Mouse (Mus musculus): ENCODE data around the gene Map2k7. TPM values are rescaled to one million over a fixed set of nuclear protein-coding genes. Genes with fewer than 3 reads are reported as not detected.
"Not testable (repeated sequence)": the region's sequence is repeated elsewhere in the genome, so short reads cannot be mapped to it uniquely, and the experiment has no call there.

The Map2k7 gene
- polyA plus RNA-seq, 1 experiment = 27.0 TPM

DNA sequence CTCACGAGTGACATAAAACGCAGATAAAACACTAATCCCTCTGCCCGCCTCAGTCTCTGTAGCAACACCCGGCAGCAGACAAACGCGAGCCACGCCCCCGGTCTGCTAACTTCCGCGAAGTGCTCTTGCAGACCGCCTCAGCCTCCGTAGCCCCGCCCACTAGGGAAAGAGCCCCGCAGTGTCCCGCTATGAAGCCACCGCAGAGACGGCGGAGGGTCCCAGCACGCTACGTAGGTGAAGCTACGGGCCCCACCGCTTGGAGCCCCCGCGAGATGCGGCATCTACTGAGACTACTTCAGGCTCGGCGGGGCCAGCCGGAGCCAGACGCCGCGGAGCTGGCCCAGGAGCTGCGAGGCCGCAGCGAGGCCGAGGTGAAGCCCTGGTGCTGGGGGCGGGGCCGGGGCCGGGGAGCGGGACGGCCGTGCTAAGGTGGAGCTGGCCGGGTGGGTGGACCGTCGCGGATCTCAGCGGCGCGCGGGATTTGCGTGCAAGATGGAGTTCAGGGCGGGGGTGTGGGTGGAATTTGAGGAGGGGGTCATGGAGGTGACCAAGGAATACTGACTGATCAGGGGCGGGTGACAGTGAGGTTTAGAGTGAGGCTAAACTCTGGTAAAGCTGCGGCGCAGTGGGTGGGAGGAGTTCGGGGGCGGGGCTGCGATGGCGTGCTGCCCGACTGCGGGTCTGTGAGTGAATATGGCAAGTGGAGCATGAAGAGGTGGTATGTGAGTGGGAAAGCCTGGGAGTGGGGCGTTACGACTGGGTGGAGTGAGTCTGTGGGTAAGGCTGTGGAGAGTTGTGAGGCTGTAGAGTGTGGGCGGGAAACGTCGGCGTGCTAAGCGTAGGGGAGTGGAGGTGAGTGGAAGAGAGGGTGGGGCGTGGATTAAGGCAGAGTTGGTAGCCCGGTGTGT, 14.6 kb downstream of the Map2k7 start, which contains the start of gene Snapc2:
Gene Snapc2, plus strand, starts transcription at position 147 of the 908 bp plus-strand sequence.
- Histone ChIP-seq H3K4me1 (ENCODE audit: control insufficient read depth, insufficient read depth, insufficient read length, low read length) (peaks cover 11% of the 10 kb centered on the region), H3K4me3 (ENCODE audit: low read depth, low read length) (peak within 1 kb of the TSS; percentile 93), H3K27me3 (ENCODE audit: control insufficient read depth, insufficient read depth, low read length) (no peaks in the 10 kb centered on the region), H3K27ac (ENCODE audit: insufficient read depth, low read depth, low read length) (peak within 1 kb of the TSS; percentile 63), H3K36me3 (ENCODE audit: control insufficient read depth, insufficient read depth, low read length) (peaks cover 5% of the 10 kb centered on the region; the same call in 1 of the 2 replicates)
- no peak for TF ChIP-seq CTCF (IDR thresholded peaks at IDR 0.05; ENCODE audit: extremely low read depth, insufficient read length, insufficient replicate concordance, low read depth, low read length)
- peak; percentile 50; the same call in 1 of the 2 replicates for TF ChIP-seq POLR2A (IDR thresholded peaks at IDR 0.05; ENCODE audit: low read depth, low read length)
- under 1% methylated on average over 69 of the region's 69 CpGs for WGBS

DNA sequence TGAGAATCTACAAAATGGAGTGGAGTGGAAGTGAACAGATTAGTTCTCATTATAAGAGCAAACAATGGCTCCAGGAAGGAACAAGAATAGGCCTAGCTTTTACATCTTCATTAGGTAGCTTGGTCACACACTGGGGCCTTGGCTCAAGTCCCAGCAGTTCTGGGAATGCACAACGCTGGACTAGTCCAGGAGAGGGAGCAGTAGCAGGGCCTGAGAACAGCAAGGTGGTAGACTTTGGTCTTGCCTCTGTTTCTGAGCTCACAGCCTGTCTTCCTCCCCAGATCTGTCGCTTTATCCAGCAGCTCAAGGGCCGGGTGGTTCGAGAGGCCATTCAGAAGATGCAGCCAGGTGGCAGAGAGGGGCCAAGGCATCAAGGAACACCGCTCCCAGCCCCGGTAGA, 15.5 kb downstream of the Map2k7 start:
- Histone ChIP-seq H3K4me1 (ENCODE audit: control insufficient read depth, insufficient read depth, insufficient read length, low read length) (peaks cover 19% of the 10 kb centered on the region), H3K27me3 (ENCODE audit: control insufficient read depth, insufficient read depth, low read length) (no peaks in the 10 kb centered on the region), H3K4me3 (ENCODE audit: low read depth, low read length) (no peak overlapping the region), H3K27ac (ENCODE audit: insufficient read depth, low read depth, low read length) (no peak overlapping the region), H3K36me3 (ENCODE audit: control insufficient read depth, insufficient read depth, low read length) (peaks cover 5% of the 10 kb centered on the region; the same call in 1 of the 2 replicates)
- WGBS = 37% methylated on average over 6 of the region's 6 CpGs
- TF ChIP-seq POLR2A (IDR thresholded peaks at IDR 0.05; ENCODE audit: low read depth, low read length) (no peak), CTCF (IDR thresholded peaks at IDR 0.05; ENCODE audit: extremely low read depth, insufficient read length, insufficient replicate concordance, low read depth, low read length) (no peak)

DNA sequence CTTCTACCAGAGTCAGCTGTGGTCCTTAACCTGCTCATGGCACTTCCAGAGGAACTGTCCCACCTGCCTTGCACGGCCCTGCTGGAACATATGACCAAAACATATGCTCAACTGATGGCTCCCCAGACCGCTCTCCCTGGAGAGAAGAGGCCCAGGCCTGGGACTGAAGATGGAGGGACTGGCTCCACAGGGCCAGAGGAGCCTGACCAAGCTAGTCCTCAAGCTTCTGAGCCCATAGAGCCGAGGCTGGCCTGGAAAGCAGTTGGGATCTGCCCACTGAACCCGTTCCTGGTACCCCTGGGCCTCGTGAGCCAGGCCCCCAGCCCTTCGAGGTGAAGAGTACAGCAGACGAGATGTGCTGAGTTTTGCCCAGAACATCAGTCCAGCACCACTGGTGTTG, 16.9 kb downstream of the Map2k7 start:
- not testable (repeated sequence) for H3K27ac ChIP-seq (ENCODE audit: insufficient read depth, low read depth, low read length); H3K4me3 ChIP-seq (ENCODE audit: low read depth, low read length); H3K27me3 ChIP-seq (ENCODE audit: control insufficient read depth, insufficient read depth, low read length)
- Histone ChIP-seq H3K36me3 (ENCODE audit: control insufficient read depth, insufficient read depth, low read length) (peaks cover 11% of the 10 kb centered on the region), H3K4me1 (ENCODE audit: control insufficient read depth, insufficient read depth, insufficient read length, low read length) (peaks cover 24% of the 10 kb centered on the region)
- WGBS = 89% methylated on average over 7 of the region's 7 CpGs

GRCm38 (mm10) chr8:4256911-4257310, 18.4 kb downstream of the Map2k7 start:
- peaks cover 24% of the 10 kb centered on the region for H3K4me1 ChIP-seq (ENCODE audit: control insufficient read depth, insufficient read depth, insufficient read length, low read length)
- TF ChIP-seq CTCF (IDR thresholded peaks at IDR 0.05; ENCODE audit: extremely low read depth, insufficient read length, insufficient replicate concordance, low read depth, low read length) (no peak), POLR2A (IDR thresholded peaks at IDR 0.05; ENCODE audit: low read depth, low read length) (no peak)
- H3K36me3 ChIP-seq (ENCODE audit: control insufficient read depth, insufficient read depth, low read length) = peaks cover 20% of the 10 kb centered on the region
- 59% methylated on average over 4 of the region's 4 CpGs for WGBS
- H3K27ac ChIP-seq (ENCODE audit: insufficient read depth, low read depth, low read length) = peak overlapping the region; percentile 42
- H3K27me3 ChIP-seq (ENCODE audit: control insufficient read depth, insufficient read depth, low read length) = no peaks in the 10 kb centered on the region
- no peak overlapping the region for H3K4me3 ChIP-seq (ENCODE audit: low read depth, low read length)

GRCm38 (mm10) chr8:4257350-4257749, 18.8 kb downstream of the Map2k7 start:
- WGBS = 86% methylated on average over 4 of the region's 4 CpGs
- TF ChIP-seq CTCF (IDR thresholded peaks at IDR 0.05; ENCODE audit: extremely low read depth, insufficient read length, insufficient replicate concordance, low read depth, low read length) (no peak), POLR2A (IDR thresholded peaks at IDR 0.05; ENCODE audit: low read depth, low read length) (no peak)
- Histone ChIP-seq H3K4me3 (ENCODE audit: low read depth, low read length) (no peak overlapping the region), H3K27me3 (ENCODE audit: control insufficient read depth, insufficient read depth, low read length) (no peaks in the 10 kb centered on the region), H3K4me1 (ENCODE audit: control insufficient read depth, insufficient read depth, insufficient read length, low read length) (peaks cover 23% of the 10 kb centered on the region), H3K36me3 (ENCODE audit: control insufficient read depth, insufficient read depth, low read length) (peaks cover 20% of the 10 kb centered on the region), H3K27ac (ENCODE audit: insufficient read depth, low read depth, low read length) (no peak overlapping the region)

DNA sequence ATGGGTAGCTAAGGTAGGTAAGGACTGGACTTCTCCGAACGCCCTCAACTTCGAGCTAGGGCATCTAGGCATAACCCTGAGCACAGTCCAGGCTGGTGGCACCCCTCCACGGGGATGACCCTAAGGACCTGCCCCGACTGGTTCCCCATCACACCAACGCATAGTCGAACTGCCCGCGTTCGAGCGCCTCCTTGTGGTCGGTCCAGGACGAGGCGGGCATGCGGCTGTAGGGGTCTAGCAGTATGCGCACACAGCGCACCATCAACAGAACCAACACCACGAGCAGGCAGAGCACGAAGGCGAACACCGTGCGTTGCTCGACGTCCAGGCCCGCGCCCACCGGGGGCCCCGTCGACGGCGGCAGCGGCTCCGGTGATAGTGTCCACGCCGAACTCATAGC, 19.7 kb downstream of the Map2k7 start:
- H3K27ac ChIP-seq (ENCODE audit: insufficient read depth, low read depth, low read length) = no peak overlapping the region
- 4% methylated on average over 35 of the region's 35 CpGs for WGBS

GRCm38 (mm10) chr8:4258678-4259077, 20.1 kb downstream of the Map2k7 start:
- Histone ChIP-seq H3K4me1 (ENCODE audit: control insufficient read depth, insufficient read depth, insufficient read length, low read length) (peaks cover 18% of the 10 kb centered on the region), H3K27ac (ENCODE audit: insufficient read depth, low read depth, low read length) (no peak overlapping the region), H3K27me3 (ENCODE audit: control insufficient read depth, insufficient read depth, low read length) (no peaks in the 10 kb centered on the region), H3K36me3 (ENCODE audit: control insufficient read depth, insufficient read depth, low read length) (peaks cover 28% of the 10 kb centered on the region), H3K4me3 (ENCODE audit: low read depth, low read length) (peak overlapping the region; percentile 61)
- WGBS = under 1% methylated on average over 32 of the region's 32 CpGs
- TF ChIP-seq CTCF (IDR thresholded peaks at IDR 0.05; ENCODE audit: extremely low read depth, insufficient read length, insufficient replicate concordance, low read depth, low read length) = no peak
- no peak for TF ChIP-seq POLR2A (IDR thresholded peaks at IDR 0.05; ENCODE audit: low read depth, low read length)

More for the DNA sequence above, 19.7 kb downstream of the Map2k7 start:
- H3K4me3 ChIP-seq (ENCODE audit: low read depth, low read length) = peak overlapping the region; percentile 61
- H3K27me3 ChIP-seq (ENCODE audit: control insufficient read depth, insufficient read depth, low read length) = no peaks in the 10 kb centered on the region
- TF ChIP-seq CTCF (IDR thresholded peaks at IDR 0.05; ENCODE audit: extremely low read depth, insufficient read length, insufficient replicate concordance, low read depth, low read length) = peak; percentile 66; the same call in 1 of the 2 replicates
- no peak for TF ChIP-seq POLR2A (IDR thresholded peaks at IDR 0.05; ENCODE audit: low read depth, low read length)
- peaks cover 26% of the 10 kb centered on the region for H3K36me3 ChIP-seq (ENCODE audit: control insufficient read depth, insufficient read depth, low read length)
- H3K4me1 ChIP-seq (ENCODE audit: control insufficient read depth, insufficient read depth, insufficient read length, low read length) = peaks cover 21% of the 10 kb centered on the region
